Mouse (Mus musculus) limb, embryonic 13.5 days (tissue): ENCODE results near the gene Slc41a1. TPM values are rescaled to one million over a fixed set of nuclear protein-coding genes. Genes with fewer than 3 reads are reported as not detected.

Experiments used
- ATAC-seq: fragments of 200-750 bp; cut with Nextera tagmentation; 2 replicates; pipeline ENCODE4 v1.8.0; 2017; ENCODE audit warnings: low read depth, moderate number of reproducible peaks, moderate TSS enrichment; ENCODE audit not compliant: low FRiP score
- H3K27ac ChIP-seq: fragments of 300-500 bp; sonication (generic); 2 replicates; pipeline ENCODE4 v1.5.1; 2015; ENCODE audit warnings: inconsistent platforms, mild to moderate bottlenecking, moderate library complexity
- H3K27me3 ChIP-seq: fragments of 300-500 bp; sonication (generic); 2 replicates; pipeline ENCODE4 v1.6.1; 2015; ENCODE audit warnings: mild to moderate bottlenecking, inconsistent platforms
- H3K36me3 ChIP-seq: fragments of 300-500 bp; sonication (generic); 2 replicates; pipeline ENCODE4 v1.6.1; 2015; ENCODE audit warnings: inconsistent platforms, mild to moderate bottlenecking, moderate library complexity
- H3K4me1 ChIP-seq: fragments of 300-500 bp; sonication (generic); 2 replicates; pipeline ENCODE4 v1.6.1; 2015; ENCODE audit warnings: inconsistent platforms
- H3K4me2 ChIP-seq: fragments of 300-500 bp; sonication (generic); replicated peaks from 2 replicates; pipeline ENCODE4 v1.6.1; 2015; ENCODE audit warnings: inconsistent platforms, mild to moderate bottlenecking, moderate library complexity
- H3K4me3 ChIP-seq: fragments of 300-500 bp; sonication (generic); 2 replicates; pipeline ENCODE4 v1.5.1; 2015; ENCODE audit warnings: moderate library complexity, mild to moderate bottlenecking, inconsistent platforms
- H3K9ac ChIP-seq: fragments of 300-500 bp; sonication (generic); 2 replicates; pipeline ENCODE4 v1.6.1; 2015; ENCODE audit warnings: mild to moderate bottlenecking, inconsistent platforms
- H3K9me3 ChIP-seq: fragments of 300-500 bp; sonication (generic); 2 replicates; pipeline ENCODE4 v1.6.1; 2016; ENCODE audit warnings: inconsistent platforms
- WGBS: fragments of 180-500 bp; shearing (Covaris S2); methylation state at CpG from one replicate; pipeline ENCODE4 v1.1.7; 2015; 5-methylcytosine and 5-hydroxymethylcytosine counted together
- polyA plus RNA-seq: library from polyadenylated mRNA; unstranded; fragments of >200 nt; fragmentation: Nextera tagmentation; extraction: Ambion mirVana; gene quantifications from 2 replicates; pipeline ENCODE4 v1.2.1, GENCODE M21; 2015

Gene Slc41a1
- polyA plus RNA-seq, 1 experiment from 2014 or later: 17.0 TPM

DNA sequence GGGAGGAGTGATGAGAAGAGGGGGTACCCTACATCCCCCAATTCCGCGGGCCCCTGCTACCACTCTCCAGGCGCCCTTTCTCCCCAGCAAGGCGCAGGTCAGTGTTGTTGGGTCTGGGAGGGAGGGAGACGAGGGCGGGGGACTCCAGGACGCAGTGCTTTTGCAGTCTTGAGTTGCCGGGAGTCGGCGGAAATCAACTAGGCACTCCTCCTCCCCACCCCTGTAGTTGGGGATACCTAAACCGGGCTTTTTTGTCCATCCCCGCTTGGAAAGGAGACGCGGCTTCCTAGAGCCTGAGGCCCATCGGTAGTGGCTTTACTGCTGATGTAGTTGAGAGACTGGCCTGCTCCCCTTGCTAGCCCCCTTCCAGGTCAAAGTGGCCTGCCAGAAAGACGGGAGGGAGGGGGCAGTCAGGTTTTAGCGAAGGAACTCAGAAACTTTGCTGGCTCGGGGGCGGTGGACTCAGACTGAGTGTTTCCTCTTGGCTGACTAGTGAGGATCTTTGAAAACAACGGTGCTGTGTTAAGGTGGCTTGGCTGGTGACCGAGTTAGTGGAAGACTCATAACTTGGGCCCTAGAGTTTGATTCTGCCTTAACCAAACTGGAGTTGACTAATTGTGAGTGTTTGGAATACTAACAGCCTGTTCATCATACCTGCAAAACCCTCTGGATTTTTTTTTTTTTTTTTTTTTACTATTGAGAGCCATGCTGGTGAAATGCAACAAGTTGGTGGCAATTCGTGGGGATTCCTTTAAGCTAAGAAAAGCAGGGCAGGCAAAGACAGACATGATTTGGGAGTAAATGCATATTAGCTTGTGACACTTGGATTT, 1.2 kb downstream of the Slc41a1 start:
- peak; percentile 66 for ATAC-seq

DNA sequence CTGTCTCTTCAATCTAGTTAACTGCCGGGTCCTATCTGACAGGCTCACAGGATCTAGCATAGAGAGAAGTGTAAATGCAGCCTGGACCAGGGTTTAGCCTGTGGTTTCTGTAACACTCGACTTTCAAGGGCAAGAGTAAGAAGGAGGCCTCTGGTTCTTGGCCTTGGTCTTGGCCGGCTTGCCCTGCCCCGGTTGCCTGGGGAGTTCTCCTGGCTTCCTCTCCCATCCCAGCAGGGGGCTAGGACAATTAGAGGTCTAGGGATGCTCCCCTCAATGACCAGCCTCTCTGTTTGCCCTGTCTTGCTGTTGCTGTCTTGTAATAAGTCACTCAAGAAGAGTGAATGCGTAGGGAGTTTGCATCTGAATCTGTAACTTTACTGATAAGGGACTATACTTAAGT, 2.0 kb downstream of the Slc41a1 start:
- H3K36me3 ChIP-seq: peaks cover 42% of the 10 kb centered on the region
- no peaks in the 10 kb centered on the region for H3K9me3 ChIP-seq
- H3K4me3 ChIP-seq: peak overlapping the region; percentile 76
- H3K4me2 ChIP-seq: peak overlapping the region; percentile 80
- H3K4me1 ChIP-seq: peaks cover 54% of the 10 kb centered on the region
- ATAC-seq: no peak
- no peak overlapping the region for H3K27ac ChIP-seq
- H3K9ac ChIP-seq: peak overlapping the region; percentile 84
- 39% methylated on average over 5 of the region's 5 CpGs for WGBS
- H3K27me3 ChIP-seq: no peaks in the 10 kb centered on the region

More for the DNA sequence above, 1.2 kb downstream of the Slc41a1 start:
- Histone ChIP-seq H3K27me3 (no peaks in the 10 kb centered on the region), H3K4me2 (peak overlapping the region; percentile 80), H3K9ac (peak overlapping the region; percentile 84), H3K36me3 (peaks cover 34% of the 10 kb centered on the region), H3K4me3 (peak overlapping the region; percentile 76), H3K9me3 (no peaks in the 10 kb centered on the region), H3K4me1 (peaks cover 51% of the 10 kb centered on the region), H3K27ac (peak overlapping the region; percentile 89)
- 1% methylated on average over 21 of the region's 22 CpGs for WGBS

GRCm38 (mm10) chr1:131830561-131830960, 3.3 kb downstream of the Slc41a1 start:
- peaks cover 52% of the 10 kb centered on the region for H3K36me3 ChIP-seq
- 0 out of 2 replicates have a peak overlapping the region, but pooled peaks have one; percentile 0 for H3K4me2 ChIP-seq
- H3K27ac ChIP-seq: no peak overlapping the region
- H3K4me3 ChIP-seq: no peak overlapping the region
- no peak for ATAC-seq
- peak overlapping the region; percentile 51; the same call in 1 of the 2 replicates for H3K9ac ChIP-seq
- no peaks in the 10 kb centered on the region for H3K9me3 ChIP-seq
- peaks cover 54% of the 10 kb centered on the region for H3K4me1 ChIP-seq
- 87% methylated on average over 15 of the region's 15 CpGs for WGBS
- H3K27me3 ChIP-seq: no peaks in the 10 kb centered on the region

- no peaks in the 10 kb centered on the region for H3K9me3 ChIP-seq
- peak overlapping the region; percentile 51 for H3K9ac ChIP-seq
- WGBS: 80% methylated on average over 8 of the region's 8 CpGs
- 0 out of 2 replicates have a peak overlapping the region, but pooled peaks have one; percentile 11 for H3K4me2 ChIP-seq
- H3K27me3 ChIP-seq: no peaks in the 10 kb centered on the region
- ATAC-seq: no peak
- peaks cover 54% of the 10 kb centered on the region for H3K4me1 ChIP-seq
- peaks cover 57% of the 10 kb centered on the region for H3K36me3 ChIP-seq
- H3K4me3 ChIP-seq: no peak overlapping the region
- no peak overlapping the region for H3K27ac ChIP-seq
These were observed 3.8 kb downstream of the Slc41a1 start for GRCm38 (mm10) chr1:131830971-131831641.

DNA sequence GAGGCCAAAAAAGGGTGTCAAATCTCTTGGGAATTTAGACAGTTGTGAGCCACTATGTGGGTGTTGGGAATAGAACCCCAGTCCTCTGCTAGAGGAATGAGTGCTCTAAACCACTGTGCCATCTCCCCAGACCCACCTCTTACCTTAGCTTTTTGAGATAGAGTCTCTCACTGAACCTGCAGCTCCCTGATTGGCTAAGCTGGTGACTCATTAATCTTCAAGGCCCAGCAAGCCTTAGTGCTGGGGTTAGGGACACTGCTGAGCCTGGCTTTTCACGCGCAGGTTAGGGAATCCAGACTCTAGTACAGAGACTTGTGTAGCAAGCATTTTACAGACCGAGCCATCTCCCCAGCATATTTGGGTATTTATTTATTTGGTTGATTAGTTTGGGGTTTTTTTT, 9.7 kb downstream of the Slc41a1 start:
- no peak for ATAC-seq
- Histone ChIP-seq H3K4me2 (no peak overlapping the region), H3K4me3 (no peak overlapping the region), H3K4me1 (peaks cover 16% of the 10 kb centered on the region), H3K9me3 (no peaks in the 10 kb centered on the region), H3K27me3 (no peaks in the 10 kb centered on the region), H3K36me3 (peaks cover 76% of the 10 kb centered on the region), H3K27ac (no peak overlapping the region), H3K9ac (no peak overlapping the region)
- 86% methylated on average over 3 of the region's 3 CpGs for WGBS

DNA sequence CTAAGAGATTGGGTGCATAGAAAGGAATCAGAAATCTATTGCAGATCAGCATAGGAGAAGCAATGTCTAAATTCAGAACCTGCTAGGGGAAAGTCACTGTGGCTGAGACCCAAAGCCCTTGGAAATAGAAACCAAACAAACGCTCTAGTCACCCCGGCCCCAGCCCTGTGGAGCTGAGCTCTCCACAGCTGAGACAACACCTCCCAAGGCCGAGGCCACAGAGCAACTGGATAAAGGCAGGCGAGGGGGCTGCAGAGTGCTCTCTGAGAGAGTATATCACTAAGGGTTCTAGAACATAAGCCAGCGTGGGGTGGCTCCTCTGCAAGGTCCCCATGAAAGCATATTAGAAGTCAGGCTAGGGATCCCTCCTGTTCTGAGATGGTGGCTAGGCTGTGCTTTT, 11.2 kb downstream of the Slc41a1 start:
- WGBS: 80% methylated on average over 5 of the region's 5 CpGs
- no peak for ATAC-seq
- no peaks in the 10 kb centered on the region for H3K27me3 ChIP-seq
- H3K4me1 ChIP-seq: peaks cover 5% of the 10 kb centered on the region; the same call in 1 of the 2 replicates
- H3K9ac ChIP-seq: no peak overlapping the region
- H3K4me3 ChIP-seq: no peak overlapping the region
- H3K9me3 ChIP-seq: no peaks in the 10 kb centered on the region
- no peak overlapping the region for H3K4me2 ChIP-seq
- peaks cover 76% of the 10 kb centered on the region for H3K36me3 ChIP-seq
- H3K27ac ChIP-seq: no peak overlapping the region

GRCm38 (mm10) chr1:131839279-131839678, 12.0 kb downstream of the Slc41a1 start:
- H3K4me2 ChIP-seq: no peak overlapping the region
- H3K27me3 ChIP-seq: no peaks in the 10 kb centered on the region
- H3K27ac ChIP-seq: no peak overlapping the region
- ATAC-seq: no peak
- no peaks in the 10 kb centered on the region for H3K9me3 ChIP-seq
- 61% methylated on average over 2 of the region's 2 CpGs for WGBS
- H3K4me1 ChIP-seq: no peaks in the 10 kb centered on the region
- H3K36me3 ChIP-seq: peaks cover 76% of the 10 kb centered on the region
- H3K4me3 ChIP-seq: no peak overlapping the region
- no peak overlapping the region for H3K9ac ChIP-seq

DNA sequence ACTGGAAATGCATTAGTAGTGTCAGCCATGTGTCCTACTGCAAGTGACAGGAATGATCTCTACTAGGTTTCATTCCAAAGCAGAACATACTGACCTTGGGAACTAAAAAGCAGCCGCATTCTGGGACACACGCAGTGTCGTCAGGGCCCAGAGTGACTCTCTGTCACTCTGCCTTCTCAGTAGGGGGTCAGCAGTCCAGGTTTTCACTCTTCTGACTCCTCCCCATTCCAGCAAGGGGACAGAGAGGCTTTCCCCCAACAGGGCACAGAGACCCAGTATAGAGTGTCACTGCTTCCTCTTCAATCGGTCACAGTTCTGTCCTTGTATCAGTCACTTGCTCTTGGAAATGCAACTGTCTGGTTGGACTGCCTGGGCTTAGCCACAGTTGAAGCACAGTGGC, 14.9 kb downstream of the Slc41a1 start:
- Histone ChIP-seq H3K27ac (no peak overlapping the region), H3K36me3 (peaks cover 88% of the 10 kb centered on the region)
- ATAC-seq: no peak

DNA sequence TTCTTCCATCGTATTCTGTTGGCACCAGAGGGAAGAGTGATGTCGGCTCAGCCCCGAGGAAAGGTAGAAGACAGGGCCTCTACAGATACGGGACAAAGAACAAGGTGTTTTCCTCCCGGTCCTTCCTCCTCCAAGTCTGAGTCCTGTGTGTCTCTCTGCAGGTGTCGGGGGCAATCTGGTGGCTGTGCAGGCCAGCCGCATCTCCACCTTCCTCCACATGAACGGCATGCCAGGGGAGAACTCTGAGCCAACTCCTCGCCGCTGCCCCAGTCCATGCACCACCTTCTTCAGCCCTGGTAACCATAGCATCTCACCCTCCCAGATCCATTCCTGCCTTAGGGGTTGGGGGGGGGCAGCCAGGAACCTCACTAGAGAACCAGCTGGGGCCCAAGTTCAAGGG, 16.5 kb downstream of the Slc41a1 start:
- H3K36me3 ChIP-seq: peaks cover 97% of the 10 kb centered on the region
- H3K4me2 ChIP-seq: no peak overlapping the region
- H3K9ac ChIP-seq: no peak overlapping the region
- H3K27ac ChIP-seq: no peak overlapping the region
- WGBS: 95% methylated on average over 10 of the region's 10 CpGs
- no peak for ATAC-seq
- H3K27me3 ChIP-seq: no peaks in the 10 kb centered on the region
- H3K9me3 ChIP-seq: no peaks in the 10 kb centered on the region
- H3K4me3 ChIP-seq: no peak overlapping the region
- no peaks in the 10 kb centered on the region for H3K4me1 ChIP-seq

More for the DNA sequence above, 14.9 kb downstream of the Slc41a1 start:
- no peaks in the 10 kb centered on the region for H3K4me1 ChIP-seq
- WGBS: 92% methylated on average over 4 of the region's 4 CpGs
- no peak overlapping the region for H3K4me2 ChIP-seq
- no peak overlapping the region for H3K9ac ChIP-seq
- H3K27me3 ChIP-seq: no peaks in the 10 kb centered on the region
- no peaks in the 10 kb centered on the region for H3K9me3 ChIP-seq
- no peak overlapping the region for H3K4me3 ChIP-seq

- ATAC-seq: no peak
- H3K4me2 ChIP-seq: no peak overlapping the region
- no peak overlapping the region for H3K27ac ChIP-seq
- no peak overlapping the region for H3K4me3 ChIP-seq
- peaks cover 85% of the 10 kb centered on the region for H3K36me3 ChIP-seq
- WGBS: 77% methylated on average over 8 of the region's 8 CpGs
- H3K27me3 ChIP-seq: no peaks in the 10 kb centered on the region
- H3K9ac ChIP-seq: no peak overlapping the region
- no peaks in the 10 kb centered on the region for H3K9me3 ChIP-seq
- no peaks in the 10 kb centered on the region for H3K4me1 ChIP-seq
These were observed 17.6 kb downstream of the Slc41a1 start for GRCm38 (mm10) chr1:131844883-131845282.

GRCm38 (mm10) chr1:131846255-131846654, 19.0 kb downstream of the Slc41a1 start:
- Histone ChIP-seq H3K36me3 (peaks cover 72% of the 10 kb centered on the region), H3K4me2 (no peak overlapping the region)

GRCm38 (mm10) chr1:131861811-131862210, 34.5 kb downstream of the Slc41a1 start:
- no peaks in the 10 kb centered on the region for H3K36me3 ChIP-seq
- 79% methylated on average over 4 of the region's 4 CpGs for WGBS
- no peak overlapping the region for H3K4me3 ChIP-seq
- no peak overlapping the region for H3K9ac ChIP-seq
- no peak overlapping the region for H3K27ac ChIP-seq
- H3K9me3 ChIP-seq: no peaks in the 10 kb centered on the region
- ATAC-seq: no peak
- no peaks in the 10 kb centered on the region for H3K4me1 ChIP-seq
- H3K27me3 ChIP-seq: no peaks in the 10 kb centered on the region
- H3K4me2 ChIP-seq: no peak overlapping the region

More at GRCm38 (mm10) chr1:131846255-131846654, 19.0 kb downstream of the Slc41a1 start:
- Histone ChIP-seq H3K27me3 (no peaks in the 10 kb centered on the region), H3K27ac (no peak overlapping the region), H3K9ac (no peak overlapping the region), H3K9me3 (no peaks in the 10 kb centered on the region), H3K4me1 (no peaks in the 10 kb centered on the region), H3K4me3 (no peak overlapping the region)
- no peak for ATAC-seq
- WGBS: 67% methylated on average over 5 of the region's 5 CpGs
